Mouse (Mus musculus) olfactory bulb, adult 2 months (tissue): Measurements from ENCODE around the gene Nek9.

Experiments used
- CTCF ChIP-seq: fragments of 200-500 bp; IDR thresholded peaks from 2 replicates; pipeline ENCODE4 v1.5.1; 2012; ENCODE audit warnings: low read depth, mild to moderate bottlenecking, low read length, moderate library complexity; ENCODE audit not compliant: insufficient read depth
- POLR2A ChIP-seq: fragments of 200-500 bp; IDR thresholded peaks from 2 replicates; pipeline ENCODE4 v1.6.1; 2012; ENCODE audit warnings: mild to moderate bottlenecking, low read depth, low read length, moderate library complexity; ENCODE audit not compliant: insufficient read depth

- TF ChIP-seq POLR2A (no peak), CTCF (no peak)
Observed at GRCm38 (mm10) chr12:85385995-85386375, 46.8 kb upstream of the Nek9 start.
